Mouse (Mus musculus) thymus, postnatal 36 days (tissue): ENCODE results near the gene Mamdc4.

Experiments used
- DNase-seq, 2 experiments: peaks; one replicate each; pipeline ENCODE4 v3.0.0; 2022; ENCODE audit warnings: mixed read lengths in 2 of 2

Gene Mamdc4

DNA sequence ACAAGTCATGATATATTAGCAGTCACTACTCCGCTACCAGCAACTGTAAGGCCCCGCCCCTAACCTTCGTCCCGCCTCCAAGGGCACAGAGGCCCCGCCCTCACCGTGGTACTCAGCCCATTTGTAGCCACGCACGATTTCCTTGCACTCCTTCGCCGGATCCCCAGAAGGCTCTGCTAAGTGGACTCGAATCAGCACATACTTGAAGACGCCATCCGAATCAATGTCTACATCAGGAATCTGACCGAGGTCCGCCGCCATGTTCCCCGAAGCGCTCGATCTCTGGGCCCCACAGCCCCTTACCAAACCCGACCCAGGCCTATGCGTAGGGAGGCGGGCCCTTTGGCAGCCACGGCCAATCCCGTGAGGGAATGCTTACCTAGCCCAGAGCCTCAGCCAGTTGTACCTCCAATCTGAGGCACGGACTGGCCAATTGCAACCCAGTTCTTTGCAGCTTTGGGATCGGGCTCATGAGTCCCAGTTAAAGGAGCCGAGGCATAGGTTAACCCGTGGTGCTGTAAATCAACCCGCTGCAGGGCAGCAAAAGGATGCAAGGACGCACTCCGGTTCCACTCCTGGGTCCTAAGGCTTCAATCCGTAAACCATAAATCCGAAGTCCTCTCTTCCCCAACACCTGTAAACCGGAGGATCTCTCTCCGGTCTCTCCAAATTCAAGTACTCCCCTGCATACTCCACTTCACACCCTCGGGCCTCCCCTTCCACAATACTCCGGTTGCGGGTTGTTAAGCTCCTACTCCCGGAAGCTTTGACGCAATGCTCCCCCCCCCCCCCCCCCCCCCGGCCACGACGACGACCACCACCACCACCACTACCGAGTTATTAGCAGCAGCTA, at the start of gene Mamdc4, which contains the start of gene Phpt1:
Gene Mamdc4 (minus strand): TSS at position 267 of the 853 bp plus-strand sequence.
Gene Phpt1 (minus strand): TSS at position 646 of the 853 bp plus-strand sequence.
- DNase-seq, result peak; percentile 96 to 97

DNA sequence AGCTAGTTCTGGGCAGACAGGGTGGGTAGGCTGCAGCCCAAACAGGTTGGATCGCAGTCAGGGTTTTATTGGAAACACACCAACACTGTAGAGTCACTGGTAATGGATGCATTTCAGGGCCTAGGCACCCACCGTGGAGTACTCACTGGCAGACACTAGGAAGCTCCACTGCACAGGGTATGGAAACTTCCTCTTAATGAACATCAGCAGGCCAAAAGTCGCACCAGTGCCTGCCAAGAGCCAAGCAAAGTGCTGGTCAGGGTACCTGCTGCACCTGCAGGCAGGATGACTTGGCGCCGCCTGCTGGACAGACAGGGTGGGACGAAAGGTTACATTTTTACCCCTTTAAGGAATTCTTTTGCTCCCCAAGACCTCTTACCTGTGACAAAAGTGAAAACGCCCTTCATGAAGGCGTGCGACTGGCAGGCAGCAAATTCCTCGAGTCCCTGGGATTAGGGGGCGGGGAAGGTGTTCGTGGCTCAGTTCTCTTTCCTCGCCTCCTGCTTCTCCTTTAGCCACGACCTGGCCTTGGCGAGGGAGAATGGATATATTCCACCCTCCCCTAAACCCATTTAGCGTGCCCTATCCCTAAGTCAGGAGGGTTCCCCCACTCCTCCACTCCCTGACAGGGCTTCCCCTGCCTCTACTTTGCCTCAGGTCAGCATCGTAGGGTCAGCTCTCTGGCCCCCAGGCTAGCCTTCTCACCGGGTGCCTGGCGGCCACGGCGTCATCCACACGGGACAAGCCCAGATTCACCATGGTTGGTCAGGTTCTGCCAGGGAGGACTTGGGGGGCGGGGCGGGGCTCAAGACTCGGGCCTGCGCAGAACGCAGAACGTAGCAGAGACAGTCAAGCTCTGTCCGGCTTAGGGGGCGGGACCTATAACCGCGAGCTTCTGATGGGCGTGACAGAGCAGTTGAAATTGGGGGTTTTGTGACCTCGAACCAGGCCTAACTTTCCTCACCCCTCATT, 46.9 kb upstream of the Mamdc4 start, which contains the start of gene Tmem141:
Gene Tmem141 (minus strand): TSS at position 777 of the 972 bp plus-strand sequence.
- DNase-seq, result peak; percentile 60 to 64

- DNase-seq, result no peak
Measured at GRCm38 (mm10) chr2:25620852-25621228, 46.2 kb upstream of the Mamdc4 start.

- peak in 1 of 2 experiments; percentile 22 for DNase-seq
Measured at GRCm38 (mm10) chr2:25620386-25620785, 45.7 kb upstream of the Mamdc4 start.

DNA sequence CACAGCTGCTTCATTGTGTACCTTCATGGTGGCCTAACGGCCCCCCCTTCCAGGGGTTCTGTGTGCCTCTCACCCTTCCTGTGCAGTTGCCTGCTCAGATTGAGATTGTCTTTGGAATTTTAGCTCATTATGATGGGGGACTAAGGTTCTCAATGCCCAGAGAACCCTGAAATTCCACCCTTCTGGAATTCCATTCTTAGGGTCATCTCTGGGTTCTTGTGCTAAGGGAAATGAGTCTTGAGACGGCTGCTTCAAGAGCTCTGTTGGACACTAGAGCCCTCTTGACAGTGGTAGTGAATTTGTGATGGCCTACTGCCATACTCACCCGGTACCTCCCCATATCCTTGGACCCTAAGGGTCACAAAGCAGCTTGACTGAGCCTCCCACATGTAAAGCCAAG, 42.9 kb upstream of the Mamdc4 start, which contains the start of gene Ccdc183:
Gene Ccdc183 (minus strand): TSS at position 101 of the 400 bp plus-strand sequence.
- DNase-seq, result no peak

DNA sequence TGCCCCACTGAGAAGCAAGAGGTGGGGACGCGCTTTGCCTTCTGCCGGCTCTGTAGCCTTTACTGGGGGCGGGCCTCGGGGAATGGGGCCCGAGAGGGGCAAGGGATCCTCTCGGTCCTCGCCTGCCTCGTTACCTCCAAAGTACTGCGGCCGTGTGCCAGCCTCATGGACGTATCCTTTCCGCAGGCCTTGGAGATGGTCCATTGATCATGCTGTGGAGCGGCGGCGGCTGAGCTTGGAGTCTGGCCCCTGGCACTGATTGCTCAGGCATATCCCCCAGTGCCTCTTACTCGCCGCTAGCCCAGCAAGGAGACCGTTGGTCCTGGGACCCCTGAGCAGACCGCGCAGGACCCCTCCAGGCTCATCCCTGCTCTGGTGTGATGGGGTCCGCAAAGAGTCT, 41.8 kb upstream of the Mamdc4 start:
- no peak for DNase-seq

DNA sequence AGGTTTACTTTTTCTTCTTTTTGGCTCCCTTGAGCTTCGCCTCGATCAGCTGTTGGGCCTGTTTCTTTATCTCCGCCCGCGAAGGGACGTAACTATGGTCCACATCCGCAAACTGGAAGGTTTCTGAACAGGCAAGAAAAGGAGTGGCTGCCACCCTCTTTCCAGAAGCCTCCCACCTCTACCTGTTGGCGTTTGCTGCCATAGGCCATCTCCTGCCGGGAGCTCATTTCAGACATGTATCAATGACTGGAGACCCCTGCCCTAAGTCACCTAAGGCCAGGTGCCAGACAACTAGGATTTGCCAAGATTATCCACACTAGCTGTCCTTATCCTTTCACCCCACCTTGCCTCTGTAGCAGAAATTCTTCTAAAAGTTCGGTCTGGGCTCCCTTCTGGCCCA, 34.0 kb upstream of the Mamdc4 start:
- no peak for DNase-seq

DNA sequence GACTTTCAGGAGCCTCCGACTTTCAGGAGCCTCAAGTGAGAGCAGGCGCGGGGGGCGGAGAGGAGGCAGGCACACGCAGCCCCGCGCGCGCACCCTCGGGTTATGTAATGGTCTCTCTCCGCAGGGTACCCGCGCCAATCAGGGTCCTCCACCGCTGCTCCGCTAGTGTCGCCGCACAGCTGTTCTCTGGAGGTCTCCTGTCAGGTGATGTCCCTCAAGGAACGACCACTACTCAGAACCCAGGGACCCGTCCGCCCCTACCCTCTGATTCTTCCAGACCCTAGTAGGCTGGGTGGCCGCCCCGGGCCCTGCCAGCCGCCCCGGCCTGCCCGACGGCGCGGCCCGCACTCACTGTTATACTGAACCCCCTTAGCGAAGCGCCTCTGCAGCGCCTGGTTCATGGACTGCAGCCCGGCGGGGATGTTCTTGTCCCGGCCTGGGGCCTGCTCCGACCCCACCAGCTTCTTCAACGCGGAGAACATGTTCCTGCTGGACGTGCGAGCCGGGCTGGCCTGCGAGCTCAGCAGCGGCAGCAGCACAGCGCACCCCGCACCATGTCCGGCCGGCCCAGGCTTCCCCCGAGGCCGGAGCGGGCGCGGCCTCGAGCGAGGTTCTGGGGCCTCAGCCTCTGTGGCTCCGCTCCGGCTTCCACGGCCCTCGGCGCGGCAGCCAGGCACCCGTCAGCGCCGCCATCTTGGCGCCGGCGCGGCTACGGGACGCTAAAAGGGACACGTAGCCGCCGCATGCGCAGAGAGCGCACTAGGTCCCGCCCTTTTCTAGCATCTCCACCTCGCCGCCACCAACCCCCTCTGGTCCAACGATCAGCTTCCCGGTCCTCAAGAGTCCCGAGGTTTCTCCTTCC, 33.3 kb upstream of the Mamdc4 start, which contains the start of gene Rabl6:
Gene Rabl6 (minus strand): TSS at position 761 of the 862 bp plus-strand sequence.
- DNase-seq, result peak; percentile 85 to 88

GRCm38 (mm10) chr2:25602526-25602925, 27.9 kb upstream of the Mamdc4 start:
- no peak for DNase-seq

GRCm38 (mm10) chr2:25600037-25600436, 25.4 kb upstream of the Mamdc4 start:
- DNase-seq, result no peak

DNA sequence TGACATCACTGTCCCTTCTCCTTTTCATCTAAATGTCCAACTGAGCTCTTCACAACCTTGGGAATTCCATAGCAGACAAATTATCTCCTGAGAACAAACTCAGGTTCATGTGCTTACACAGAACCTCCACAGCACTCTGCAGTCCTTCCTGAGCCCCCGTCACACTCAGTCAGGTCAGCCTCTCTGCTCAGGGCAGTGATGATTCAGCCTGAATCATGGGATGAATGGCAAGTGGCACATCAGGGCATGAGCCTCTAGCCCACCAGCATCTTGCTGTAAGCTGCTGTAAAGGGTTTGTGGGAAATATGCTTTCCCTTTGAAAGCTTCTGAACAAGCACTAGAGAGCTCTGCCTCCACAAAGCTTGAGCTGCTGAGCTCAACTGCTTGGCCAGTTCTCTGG, 24.1 kb upstream of the Mamdc4 start:
- DNase-seq, result no peak

- DNase-seq, result no peak
Measured at GRCm38 (mm10) chr2:25596765-25597510, 22.3 kb upstream of the Mamdc4 start.

- peak; percentile 30 to 31 for DNase-seq
Measured at GRCm38 (mm10) chr2:25591863-25592262, 17.2 kb upstream of the Mamdc4 start.

DNA sequence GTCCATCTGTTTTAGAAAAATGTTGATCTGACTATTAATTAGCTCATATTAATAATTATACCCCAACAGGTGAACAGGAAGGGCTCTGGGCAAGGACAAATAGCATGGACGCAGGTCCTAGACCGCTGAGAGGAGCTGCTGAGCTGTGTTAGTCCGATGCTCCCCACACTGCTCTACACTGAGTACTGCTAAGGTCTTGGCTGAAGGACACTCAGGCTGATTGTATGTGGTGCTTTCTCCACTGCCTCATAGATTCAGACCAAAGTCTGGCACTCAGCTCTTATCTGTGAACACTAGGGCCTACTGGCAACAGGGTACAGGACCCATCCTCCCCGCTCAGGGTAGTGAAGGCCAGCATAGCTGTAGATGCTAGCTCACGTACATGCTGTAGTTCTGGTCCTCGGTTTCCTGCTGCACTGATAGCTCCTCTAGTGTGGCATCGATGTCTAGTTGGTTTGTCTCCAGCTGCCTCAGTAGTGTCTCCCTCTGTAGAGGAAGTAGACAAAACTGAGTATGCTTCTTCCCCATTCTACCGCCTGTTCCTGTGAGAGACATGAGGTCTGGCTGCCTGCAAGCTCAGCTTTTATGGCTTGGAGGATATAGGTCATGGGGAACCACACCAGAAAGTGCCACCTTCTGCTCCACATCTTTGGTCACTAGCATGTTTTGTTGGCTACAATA, 13.7 kb upstream of the Mamdc4 start:
- DNase-seq, result no peak

GRCm38 (mm10) chr2:25587290-25587689, 12.6 kb upstream of the Mamdc4 start:
- no peak for DNase-seq

DNA sequence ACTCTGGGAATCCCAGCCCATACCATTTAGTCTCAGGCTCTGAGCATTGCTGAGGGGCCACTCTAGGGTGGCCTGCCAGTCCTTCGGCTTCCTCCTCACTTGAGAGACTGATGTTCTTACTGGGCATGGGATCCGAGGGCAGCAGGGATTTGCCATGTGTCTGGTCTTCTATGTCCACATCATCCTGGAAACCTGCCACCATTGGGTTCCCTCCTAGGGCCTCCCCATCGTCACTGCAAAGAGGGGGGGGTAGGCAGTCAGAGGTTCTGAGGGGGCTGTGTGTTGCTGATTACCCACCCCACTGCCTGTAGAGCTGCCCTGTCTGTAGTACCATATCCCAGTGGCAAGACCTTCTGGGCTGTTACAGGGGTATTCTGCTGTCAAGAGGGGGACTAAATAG, 11.0 kb upstream of the Mamdc4 start:
- no peak for DNase-seq

- no peak for DNase-seq
Measured at GRCm38 (mm10) chr2:25584856-25585255, 10.2 kb upstream of the Mamdc4 start.

- no peak for DNase-seq
Measured at GRCm38 (mm10) chr2:25584152-25584551, 9.5 kb upstream of the Mamdc4 start.

DNA sequence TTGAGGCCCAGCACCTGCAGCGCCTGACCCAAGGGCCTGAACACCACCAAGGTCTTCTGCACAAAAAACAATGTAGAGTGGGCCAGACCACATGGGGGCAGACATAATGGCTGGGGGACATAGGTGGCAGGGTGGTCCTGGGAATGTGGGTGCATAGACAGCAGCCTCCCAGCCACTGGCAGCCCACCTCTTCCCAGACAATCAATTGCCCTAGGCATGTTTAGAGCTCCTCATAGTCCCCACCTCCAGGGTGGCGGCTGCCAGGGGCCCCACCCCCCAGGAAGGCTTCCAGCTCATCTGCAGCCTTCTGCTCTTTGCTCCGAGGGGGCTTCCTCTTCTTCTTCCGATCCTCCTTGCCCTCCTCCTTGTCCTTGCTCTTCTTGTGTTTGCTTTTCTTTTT, 8.9 kb upstream of the Mamdc4 start:
- no peak for DNase-seq

DNA sequence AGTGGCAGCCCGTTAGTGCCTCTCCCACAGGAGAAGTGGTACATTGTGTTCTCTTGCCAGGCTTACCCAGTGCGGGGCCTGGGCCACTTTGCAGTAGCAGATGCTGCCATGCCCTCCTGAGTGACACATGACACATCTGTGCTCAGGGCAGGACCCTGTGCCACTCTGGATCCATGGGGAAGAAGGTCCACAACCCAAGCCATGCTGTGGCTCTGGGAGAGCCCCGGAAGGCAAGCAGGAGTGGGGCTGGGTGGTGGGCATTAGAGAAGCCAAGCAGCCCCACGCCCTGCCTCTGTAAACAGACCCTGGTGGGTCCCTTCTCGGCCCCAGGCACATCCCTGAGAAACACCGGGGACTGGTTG, 8.5 kb upstream of the Mamdc4 start:
- no peak for DNase-seq
